Mouse (Mus musculus) olfactory bulb, adult 2 months (tissue): ENCODE results near the gene Fdxacb1.

Source experiments
- CTCF ChIP-seq: fragments of 200-500 bp; IDR thresholded peaks from 2 replicates; pipeline ENCODE4 v1.5.1; 2012; ENCODE audit warnings: low read depth, mild to moderate bottlenecking, low read length, moderate library complexity; ENCODE audit not compliant: insufficient read depth
- POLR2A ChIP-seq: fragments of 200-500 bp; IDR thresholded peaks from 2 replicates; pipeline ENCODE4 v1.6.1; 2012; ENCODE audit warnings: mild to moderate bottlenecking, low read depth, low read length, moderate library complexity; ENCODE audit not compliant: insufficient read depth

DNA sequence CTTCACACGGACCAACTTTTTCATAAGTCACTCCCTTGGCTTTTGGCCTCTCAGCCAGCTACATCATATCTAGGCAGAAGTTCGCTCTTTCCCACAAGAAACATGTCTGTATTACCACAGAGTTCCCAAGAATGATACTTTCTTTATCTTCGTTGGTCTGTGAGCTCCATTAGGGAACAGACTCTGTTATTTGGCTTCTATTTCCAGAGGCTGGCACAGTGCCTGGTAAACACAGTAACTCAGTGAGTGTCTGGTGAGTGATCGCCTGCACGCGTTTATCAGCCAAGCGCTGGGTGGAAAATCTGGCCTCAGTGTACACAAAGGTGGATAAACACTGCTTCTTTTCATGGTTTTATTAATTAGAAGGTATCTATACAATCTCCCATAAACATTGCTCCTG is 44.6 kb upstream of the Fdxacb1 start:
- TF ChIP-seq CTCF (no peak), POLR2A (no peak)
